Mouse (Mus musculus) ES-Bruce4 (cell line): ENCODE data around the gene Cbx1. TPM values are rescaled to one million over a fixed set of nuclear protein-coding genes. Genes with fewer than 3 reads are reported as not detected.
"Not testable (repeated sequence)": the region's sequence is repeated elsewhere in the genome, so short reads cannot be mapped to it uniquely, and the experiment has no call there.

ENCODE experiments used
- H3K27ac ChIP-seq: 2 replicates; pipeline ENCODE4 v1.5.1; 2012; ENCODE audit warnings: low read length, inconsistent platforms; ENCODE audit not compliant: insufficient read depth
- H3K27me3 ChIP-seq: 2 replicates; pipeline ENCODE4 v1.6.1; 2012; ENCODE audit warnings: mild to moderate bottlenecking, low read length, inconsistent platforms; ENCODE audit not compliant: control insufficient read depth, poor library complexity, insufficient read depth, severe bottlenecking
- H3K36me3 ChIP-seq: 2 replicates; pipeline ENCODE4 v1.6.1; 2012; ENCODE audit warnings: inconsistent platforms, mild to moderate bottlenecking, low read length, moderate library complexity; ENCODE audit not compliant: control insufficient read depth, poor library complexity, insufficient read depth, severe bottlenecking
- H3K4me1 ChIP-seq: one replicate; pipeline ENCODE4 v1.8.1; 2011; ENCODE audit warnings: low read length; ENCODE audit not compliant: control insufficient read depth, insufficient read depth
- H3K4me3 ChIP-seq: 2 replicates; pipeline ENCODE4 v1.5.1; 2011; ENCODE audit warnings: low read depth, mild to moderate bottlenecking, low read length
- H3K9ac ChIP-seq: 2 replicates; pipeline ENCODE4 v1.6.1; 2012; ENCODE audit warnings: low read depth, mild to moderate bottlenecking, inconsistent platforms; ENCODE audit not compliant: poor library complexity, severe bottlenecking
- H3K9me3 ChIP-seq: replicated peaks from 2 replicates; pipeline ENCODE4 v1.6.1; 2012; ENCODE audit warnings: mild to moderate bottlenecking, low read length, inconsistent platforms; ENCODE audit not compliant: control insufficient read depth, poor library complexity, insufficient read depth, severe bottlenecking
- CTCF ChIP-seq: IDR thresholded peaks from one replicate; pipeline ENCODE4 v1.8.1; 2011; ENCODE audit warnings: low read depth, low read length
- EP300 ChIP-seq: IDR thresholded peaks from 2 replicates; pipeline ENCODE4 v1.6.1; 2011; ENCODE audit warnings: low read depth, low read length; ENCODE audit not compliant: insufficient read depth
- POLR2A ChIP-seq: IDR thresholded peaks from one replicate; pipeline ENCODE4 v1.8.1; 2011; ENCODE audit warnings: low read length; ENCODE audit not compliant: insufficient read depth
- polyA plus RNA-seq: library from polyadenylated mRNA; stranded (reverse); fragments of >200 nt; gene quantifications from 2 replicates; pipeline ENCODE4 v1.2.4, GENCODE M21; 2011; ENCODE audit warnings: low read depth; ENCODE audit not compliant: missing spikeins, insufficient read depth, insufficient read length

Cbx1 gene
- polyA plus RNA-seq, 1 experiment: 202 TPM

DNA sequence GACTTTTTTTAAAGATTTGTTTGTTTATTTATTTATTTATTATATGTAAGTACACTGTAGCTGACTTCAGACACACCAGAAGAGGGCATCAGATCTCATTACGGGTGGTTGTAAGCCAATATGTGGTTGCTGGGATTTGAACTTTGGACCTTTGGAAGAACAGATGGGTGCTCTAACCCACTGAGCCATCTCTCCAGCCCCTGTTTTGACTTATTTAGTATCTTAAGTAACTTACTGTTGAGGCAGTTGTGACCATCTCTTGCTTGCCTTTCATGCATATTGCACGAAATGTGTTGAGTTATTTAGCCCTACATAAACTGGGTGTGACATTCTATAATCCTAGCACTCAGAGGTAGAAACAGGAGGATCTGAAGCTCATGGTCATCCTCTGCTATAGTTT, 10.6 kb downstream of the Cbx1 start:
- Histone ChIP-seq H3K27ac (no peak overlapping the region), H3K27me3 (no peaks in the 10 kb centered on the region), H3K9me3 (no peaks in the 10 kb centered on the region), H3K4me3 (no peak overlapping the region), H3K4me1 (peaks cover 6% of the 10 kb centered on the region), H3K9ac (no peak overlapping the region), H3K36me3 (peaks cover 86% of the 10 kb centered on the region)
- no peak for TF ChIP-seq CTCF
- no peak for TF ChIP-seq EP300
- no peak for TF ChIP-seq POLR2A

DNA sequence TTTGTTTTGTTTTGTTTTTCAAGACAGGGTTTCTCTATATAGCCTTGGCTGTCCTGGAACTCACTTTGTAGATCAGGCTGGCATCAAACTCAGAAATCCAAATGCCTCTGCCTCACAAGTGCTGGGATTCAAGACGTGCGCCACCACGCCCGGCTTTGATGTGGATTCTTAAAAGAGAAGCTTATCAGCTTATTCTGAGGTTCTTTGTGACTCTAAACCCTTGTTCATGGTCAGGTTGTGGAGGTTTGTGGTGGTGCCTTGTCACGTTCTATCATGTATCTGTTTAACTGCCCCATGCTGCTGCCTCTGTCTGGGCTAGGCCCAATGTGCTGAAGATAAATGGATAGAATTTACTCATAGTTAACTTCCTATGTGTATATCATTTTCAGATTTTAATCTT, 16.7 kb downstream of the Cbx1 start:
- H3K36me3 ChIP-seq: peaks cover 91% of the 10 kb centered on the region
- H3K4me3 ChIP-seq: no peak overlapping the region
- no peaks in the 10 kb centered on the region for H3K9me3 ChIP-seq
- no peak for TF ChIP-seq EP300
- no peak for TF ChIP-seq POLR2A
- TF ChIP-seq CTCF: no peak
- H3K27me3 ChIP-seq: no peaks in the 10 kb centered on the region
- H3K27ac ChIP-seq: no peak overlapping the region
- no peaks in the 10 kb centered on the region for H3K4me1 ChIP-seq
- H3K9ac ChIP-seq: no peak overlapping the region

DNA sequence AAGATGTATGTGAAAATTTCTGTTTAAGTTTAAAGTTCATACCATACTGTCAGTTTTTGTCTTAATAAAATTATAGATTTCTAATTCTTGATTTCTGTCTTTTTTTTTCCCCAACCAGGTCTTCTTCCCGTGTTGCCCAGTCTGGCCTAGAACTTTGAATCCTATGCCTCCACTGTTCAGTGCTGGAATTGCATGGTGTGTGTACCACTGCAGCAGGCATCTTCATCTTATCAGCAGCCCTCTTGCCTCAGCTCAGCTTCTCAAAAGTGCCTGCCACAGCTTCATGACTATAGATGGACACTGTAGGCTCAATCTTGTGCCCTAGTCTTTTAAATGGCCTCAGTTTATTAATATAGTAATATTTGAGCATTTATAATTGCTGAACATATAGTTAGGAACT, 19.1 kb downstream of the Cbx1 start:
- H3K27ac ChIP-seq: no peak overlapping the region
- no peak overlapping the region for H3K4me3 ChIP-seq
- no peak overlapping the region for H3K9ac ChIP-seq
- no peaks in the 10 kb centered on the region for H3K27me3 ChIP-seq
- H3K36me3 ChIP-seq: peaks cover 80% of the 10 kb centered on the region
- H3K9me3 ChIP-seq: no peaks in the 10 kb centered on the region
- H3K4me1 ChIP-seq: no peaks in the 10 kb centered on the region
- TF ChIP-seq POLR2A (no peak), EP300 (no peak), CTCF (no peak)

DNA sequence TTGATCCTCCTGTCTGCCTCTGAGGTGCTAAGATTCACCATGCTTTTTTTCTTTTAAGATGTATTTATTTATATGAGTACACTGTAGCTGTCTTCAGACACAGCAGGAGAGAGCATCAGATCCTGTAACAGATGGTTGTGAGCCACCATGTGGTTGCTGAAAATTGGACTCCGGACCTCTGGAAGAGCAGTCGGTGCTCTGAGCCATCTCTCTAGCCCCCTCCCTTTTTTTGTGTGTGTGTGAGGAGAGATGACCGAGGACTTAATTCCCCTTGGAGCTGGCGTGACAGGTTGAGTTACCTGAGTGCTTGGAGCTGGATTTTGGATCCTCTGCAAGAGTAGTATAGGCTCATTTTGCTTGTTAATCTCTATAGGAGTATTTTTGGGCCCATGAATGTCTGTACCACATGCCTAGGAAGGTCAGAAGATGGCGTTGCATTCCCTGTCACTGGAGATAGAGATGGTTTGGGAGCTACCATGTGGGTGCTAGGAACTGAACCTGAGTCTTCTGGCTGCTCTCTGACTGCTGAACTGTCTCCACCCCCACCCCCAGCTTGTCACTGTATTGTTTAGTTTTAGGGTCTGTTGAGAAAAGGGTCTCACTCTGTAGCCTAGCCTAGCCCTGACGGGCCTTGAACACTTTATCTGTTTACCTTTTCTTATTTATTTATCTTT, 20.8 kb downstream of the Cbx1 start:
- Histone ChIP-seq H3K27me3 (no peaks in the 10 kb centered on the region), H3K4me3 (no peak overlapping the region), H3K27ac (0 out of 2 replicates have a peak overlapping the region, but pooled peaks have one; percentile 13), H3K36me3 (peaks cover 66% of the 10 kb centered on the region), H3K9ac (no peak overlapping the region), H3K4me1 (no peaks in the 10 kb centered on the region), H3K9me3 (no peaks in the 10 kb centered on the region)
- TF ChIP-seq EP300 (no peak), CTCF (no peak), POLR2A (no peak)

DNA sequence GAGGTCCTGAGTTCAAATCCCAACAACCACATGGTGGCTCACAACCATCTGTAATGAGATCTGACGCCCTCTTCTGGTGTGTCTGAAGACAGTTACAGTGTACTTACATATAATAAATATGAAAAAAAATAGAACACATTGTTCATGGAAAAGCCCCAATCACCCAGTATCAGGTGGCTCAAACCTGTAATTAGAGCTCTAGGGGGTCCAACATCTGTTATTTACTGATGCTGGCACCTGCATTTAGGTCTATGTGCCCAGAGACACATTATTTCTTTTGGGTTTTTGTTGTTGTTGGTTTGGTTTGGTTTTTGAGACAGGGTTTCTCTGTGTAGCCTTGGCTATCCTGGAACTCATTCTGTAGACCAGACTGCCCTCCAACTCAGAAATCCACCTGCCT, 22.3 kb downstream of the Cbx1 start:
- not testable (repeated sequence) for H3K4me3 ChIP-seq, H3K27me3 ChIP-seq, H3K4me1 ChIP-seq, H3K9me3 ChIP-seq, H3K27ac ChIP-seq, H3K9ac ChIP-seq
- peaks cover 60% of the 10 kb centered on the region for H3K36me3 ChIP-seq

DNA sequence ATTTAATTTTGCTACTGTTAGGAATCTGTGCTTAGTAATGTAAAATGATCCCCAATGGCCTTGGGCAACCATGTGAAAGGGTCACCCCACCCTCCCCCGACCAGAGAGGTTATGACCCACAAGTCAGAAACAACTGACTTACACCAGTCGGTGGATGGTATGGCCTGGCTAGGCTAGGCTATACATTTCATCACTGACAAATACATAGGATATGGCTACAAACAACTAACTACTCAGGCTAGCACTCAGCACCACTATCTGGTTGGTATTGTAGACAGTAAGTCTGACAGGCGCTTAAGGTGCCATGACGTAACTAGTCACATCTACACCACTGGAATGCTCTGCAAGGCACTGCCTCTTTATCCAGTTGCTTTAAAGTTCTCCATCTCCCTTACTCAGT, 24.5 kb downstream of the Cbx1 start:
- H3K27ac ChIP-seq: no peak overlapping the region
- H3K4me1 ChIP-seq: peaks cover 3% of the 10 kb centered on the region
- H3K27me3 ChIP-seq: no peaks in the 10 kb centered on the region
- TF ChIP-seq EP300 (no peak), POLR2A (no peak), CTCF (no peak)
- no peak overlapping the region for H3K9ac ChIP-seq
- no peaks in the 10 kb centered on the region for H3K9me3 ChIP-seq
- H3K36me3 ChIP-seq: peaks cover 60% of the 10 kb centered on the region
- H3K4me3 ChIP-seq: no peak overlapping the region
